Mouse (Mus musculus): ENCODE measurements at regions not wholly inside any gene's neighbourhood (a gene's known extent, or its start where the extent isn't known, plus 50 kb on each side); places are given as distances from the start of the nearest gene placed in this dataset.
A peak's percentile ranks its signal among the peaks of the same experiment; 100 is the strongest.

DNA sequence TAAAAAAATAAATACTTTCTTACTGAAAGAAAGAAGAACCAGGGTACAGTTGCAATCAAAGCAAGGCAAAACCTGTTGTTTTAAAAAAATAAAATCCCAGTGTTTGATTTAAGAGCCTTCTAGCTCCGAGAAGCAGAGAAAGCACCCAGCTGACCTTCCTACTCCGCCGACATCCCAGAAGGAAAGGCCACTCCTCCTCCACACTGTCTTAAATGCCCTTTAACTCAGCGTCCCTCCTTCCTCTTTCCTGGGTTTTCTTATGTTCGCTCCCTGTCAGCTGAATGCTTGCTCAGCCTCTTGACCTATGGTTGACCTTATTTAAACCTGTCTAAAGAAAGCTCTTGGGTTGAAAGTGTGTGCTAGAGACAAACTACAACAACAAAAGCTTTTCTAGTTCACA lies 79.1 kb downstream of the Sptssa start:
- DNase-seq (ENCODE audit: low read depth) = no peak

- DNase-seq (ENCODE audit: low read depth) = peak; percentile 58
These were observed 79.6 kb downstream of the Sptssa start for GRCm38 (mm10) chr12:54576821-54577220.

- DNase-seq (ENCODE audit: low read depth) = no peak
These were observed 83.5 kb downstream of the Sptssa start for GRCm38 (mm10) chr12:54572866-54573265.

- DNase-seq (ENCODE audit: low read depth) = no peak
These were observed 88.1 kb downstream of the Sptssa start for GRCm38 (mm10) chr12:54568078-54568931.

- no peak for DNase-seq (ENCODE audit: low read depth)
These were observed 89.0 kb downstream of the Sptssa start for GRCm38 (mm10) chr12:54567426-54567790.

DNA sequence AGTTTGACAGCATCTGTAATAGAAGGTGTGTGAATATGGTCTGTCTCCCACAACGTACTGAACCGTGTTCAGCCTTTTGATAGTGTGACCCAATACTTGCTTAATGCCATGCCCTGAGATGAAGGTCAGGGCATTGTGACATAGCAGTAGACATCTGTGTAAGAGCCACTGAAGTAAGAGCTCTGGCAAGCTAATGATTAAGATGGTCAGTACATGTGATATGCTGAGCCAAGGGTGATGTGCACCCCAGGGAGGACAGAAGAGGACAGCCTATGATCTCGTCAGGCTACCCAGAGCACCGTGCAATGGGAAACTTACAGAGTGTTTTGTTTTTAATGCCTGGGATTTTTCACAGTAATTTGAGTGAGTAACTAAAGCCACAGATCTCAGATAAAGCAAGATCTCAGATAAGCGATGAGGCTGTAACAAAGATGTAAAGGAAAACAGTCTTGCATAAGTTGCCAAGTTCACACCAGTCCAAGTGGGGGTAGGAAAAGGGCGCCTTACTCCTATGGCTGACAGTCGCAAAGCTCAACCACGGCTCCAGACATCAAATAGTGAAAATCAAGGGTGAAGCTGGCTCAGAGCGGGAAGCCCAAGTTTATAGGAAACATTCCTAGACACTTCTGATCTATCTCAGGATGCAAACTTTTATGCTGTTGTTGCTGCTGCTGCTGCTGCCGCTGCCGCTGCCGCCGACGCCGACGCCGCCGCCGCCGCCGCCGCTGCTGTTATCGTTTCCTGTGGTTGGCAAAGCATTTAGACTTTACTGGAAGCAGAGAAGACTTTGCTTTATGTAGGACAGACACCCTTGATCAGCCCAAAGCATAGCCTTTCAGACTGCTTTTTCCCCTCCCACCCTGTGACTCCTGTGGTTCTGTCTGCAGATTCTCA lies 89.6 kb downstream of the Sptssa start:
- DNase-seq (ENCODE audit: low read depth) = no peak

GRCm38 (mm10) chr12:54561981-54562380 lies 94.4 kb downstream of the Sptssa start:
- DNase-seq (ENCODE audit: low read depth) = no peak

DNA sequence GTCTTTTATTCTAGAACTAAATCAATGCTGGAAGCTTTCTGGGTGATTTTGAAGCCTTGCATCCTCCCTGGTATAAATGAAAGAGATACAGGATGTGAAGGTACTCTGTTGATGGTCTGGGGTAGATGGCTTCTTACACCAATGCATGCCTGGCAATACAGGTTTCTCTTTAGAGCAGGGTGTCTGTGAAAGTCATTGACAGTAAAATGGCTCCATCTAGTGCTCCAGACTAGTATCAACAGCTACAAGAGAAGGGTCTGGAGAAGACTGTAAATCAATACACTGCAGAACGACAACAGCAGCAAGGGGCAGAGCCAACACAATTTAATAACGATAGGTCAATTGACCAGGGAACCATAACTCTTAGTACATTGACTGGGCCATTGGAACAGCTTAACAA lies 98.3 kb downstream of the Sptssa start:
- peak; percentile 52 for DNase-seq (ENCODE audit: low read depth)

- no peak for DNase-seq (ENCODE audit: low read depth)
These were observed 106.7 kb downstream of the Sptssa start for GRCm38 (mm10) chr12:54549659-54550058.

- DNase-seq (ENCODE audit: low read depth) = peak; percentile 84
These were observed 110.4 kb downstream of the Sptssa start for GRCm38 (mm10) chr12:54545821-54546608.

DNA sequence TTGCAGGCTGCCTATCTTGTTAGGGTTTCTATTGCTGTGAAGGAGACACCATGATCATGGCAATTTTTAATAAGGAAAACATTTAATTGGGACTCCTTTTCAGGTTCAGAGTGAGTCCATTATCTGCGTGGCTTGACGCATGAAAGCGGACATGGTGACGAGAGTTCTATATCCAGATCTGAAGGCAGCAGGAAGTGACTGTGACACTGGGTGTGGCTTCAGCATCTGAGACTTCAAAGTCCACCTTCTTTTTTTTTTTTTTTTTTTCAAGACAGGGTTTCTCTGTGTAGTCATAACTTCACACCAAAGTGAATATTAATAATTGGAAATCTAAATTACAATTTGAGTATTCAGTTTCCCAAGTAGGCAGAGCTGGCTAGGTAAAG lies 118.1 kb downstream of the Sptssa start:
- DNase-seq (ENCODE audit: low read depth) = no peak

DNA sequence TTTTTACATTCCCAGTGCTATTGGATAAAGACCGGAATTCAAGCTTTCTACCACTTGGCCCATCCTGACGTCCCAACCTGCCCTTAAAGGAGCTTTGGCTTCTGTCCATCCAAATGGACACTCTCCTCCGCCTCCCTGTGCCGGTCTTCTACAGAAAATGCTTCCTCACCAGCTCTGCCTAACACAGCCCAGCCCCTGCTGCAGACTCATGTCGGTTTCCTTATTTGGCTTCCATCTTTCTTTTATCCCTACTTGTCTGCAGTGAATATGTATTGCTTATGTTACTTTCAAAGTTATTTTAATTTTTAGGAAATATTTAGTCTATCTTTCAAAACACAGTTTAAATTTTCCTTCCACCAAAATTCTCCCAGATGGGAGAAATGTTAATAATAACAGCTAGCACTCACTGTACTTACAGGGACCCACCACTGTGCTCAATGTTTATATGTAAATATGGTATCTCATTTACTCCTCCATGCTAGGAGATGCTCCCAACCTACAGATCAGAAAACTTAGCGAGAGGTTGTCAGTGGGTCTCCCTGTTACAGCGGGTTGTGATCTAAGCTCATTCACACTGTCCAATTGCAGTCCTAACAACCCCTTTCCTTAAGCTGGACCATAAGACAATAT lies 118.6 kb downstream of the Sptssa start:
- no peak for DNase-seq (ENCODE audit: low read depth)

- no peak for DNase-seq (ENCODE audit: low read depth)
These were observed 119.4 kb downstream of the Sptssa start for GRCm38 (mm10) chr12:54537022-54537421.

- DNase-seq (ENCODE audit: low read depth) = no peak
These were observed 120.5 kb downstream of the Sptssa start for GRCm38 (mm10) chr12:54535556-54536516.

DNA sequence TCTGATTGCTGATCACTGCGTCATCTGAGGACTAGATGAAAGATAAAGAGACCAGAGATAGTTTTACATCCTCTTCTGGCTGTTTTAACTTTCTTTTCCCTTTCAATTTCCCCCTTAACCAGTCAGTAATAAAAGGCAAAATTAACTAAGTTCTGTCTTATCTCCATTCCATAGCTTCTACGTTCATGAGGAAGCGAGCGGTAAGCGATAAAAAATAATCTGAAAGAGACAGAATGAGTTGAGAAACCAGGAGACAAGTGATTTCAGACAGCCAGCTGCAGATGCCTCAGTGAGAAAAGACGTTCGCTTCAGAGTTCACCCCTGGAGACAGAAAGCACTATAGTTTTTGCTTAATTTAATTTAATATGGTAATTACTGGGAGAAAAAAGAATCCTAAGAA lies 121.5 kb downstream of the Sptssa start:
- DNase-seq (ENCODE audit: low read depth) = no peak

DNA sequence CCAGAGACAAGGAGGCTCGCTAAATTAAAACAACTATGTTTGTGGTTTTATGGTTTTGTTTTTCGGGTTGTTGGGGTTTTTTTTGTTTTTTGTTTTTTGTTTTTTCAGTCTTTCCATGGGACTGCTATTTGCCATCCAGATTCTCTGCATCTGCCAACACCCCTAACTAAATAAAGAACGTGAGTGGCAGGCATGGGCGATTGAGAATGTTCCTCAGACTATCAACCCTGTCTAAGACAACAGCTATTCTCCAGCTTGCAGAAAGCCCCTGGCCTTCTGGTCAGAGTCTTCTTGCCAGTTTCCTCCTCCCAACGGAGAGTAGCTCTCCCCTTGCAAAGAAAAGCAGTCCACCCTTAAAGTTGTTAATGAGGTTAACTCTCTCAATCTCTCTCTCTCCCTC lies 123.2 kb downstream of the Sptssa start:
- DNase-seq (ENCODE audit: low read depth) = no peak

DNA sequence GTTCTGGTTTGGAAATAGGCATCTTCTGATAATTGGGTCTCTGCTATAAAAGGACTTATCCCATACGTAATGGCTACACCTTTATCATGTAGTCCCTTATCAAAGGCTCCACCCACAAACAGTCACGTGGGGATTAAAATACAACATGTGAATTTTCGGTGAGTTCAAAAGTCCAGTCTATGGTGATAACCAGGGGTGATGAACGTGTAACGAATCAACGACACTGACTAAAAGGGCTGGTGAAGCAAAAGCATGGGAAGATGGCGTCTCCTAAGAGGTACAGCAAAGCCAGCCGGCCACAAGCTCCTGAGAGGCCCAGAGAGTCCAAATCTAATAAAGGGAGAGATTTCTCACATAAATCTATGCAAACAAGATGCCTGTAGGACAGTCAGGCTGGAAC lies 124.3 kb downstream of the Sptssa start:
- no peak for DNase-seq (ENCODE audit: low read depth)

- DNase-seq (ENCODE audit: low read depth) = peak; percentile 17
These were observed 128.3 kb downstream of the Sptssa start for GRCm38 (mm10) chr12:54528046-54528445.

- DNase-seq (ENCODE audit: low read depth) = no peak
These were observed 128.8 kb downstream of the Sptssa start for GRCm38 (mm10) chr12:54527577-54527976.

DNA sequence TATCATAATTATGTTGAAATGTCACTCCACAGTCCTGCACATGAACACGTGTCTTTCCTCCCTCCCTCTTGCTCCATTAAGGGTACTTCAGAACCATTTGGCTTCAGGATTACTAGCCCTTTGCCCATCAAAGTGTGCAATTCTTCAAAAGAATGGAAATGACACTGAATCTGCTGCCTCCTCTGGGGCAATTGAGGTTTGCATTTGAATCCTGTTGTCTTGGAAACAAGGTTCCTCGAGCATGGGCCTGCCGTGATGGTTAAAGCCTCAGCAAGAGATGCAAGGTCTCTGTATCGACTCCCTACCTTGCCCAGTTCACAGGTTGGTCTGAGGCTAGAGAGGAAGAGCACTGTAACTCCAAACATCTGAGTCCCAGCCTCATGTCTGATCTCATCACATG lies 136.0 kb downstream of the Sptssa start:
- no peak for DNase-seq (ENCODE audit: low read depth)

DNA sequence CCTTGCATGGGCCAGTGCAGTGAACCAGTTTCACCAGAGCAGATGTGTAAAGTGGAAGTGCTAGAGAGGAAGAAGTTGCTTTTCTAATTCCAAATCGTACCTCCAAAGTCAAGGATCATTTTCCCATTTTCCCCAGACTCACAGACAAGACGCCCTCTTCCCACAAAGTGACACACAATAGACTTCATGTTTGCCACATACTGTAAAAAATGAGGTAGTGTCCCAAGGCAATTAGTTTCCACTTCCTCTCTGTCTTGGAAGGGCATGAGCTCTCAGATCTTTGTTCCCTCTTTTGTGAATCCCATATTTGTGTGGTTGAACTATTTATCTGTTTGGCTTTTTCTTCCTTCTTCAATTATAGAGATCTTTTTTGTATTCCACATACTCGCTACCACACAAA lies 137.0 kb downstream of the Sptssa start:
- DNase-seq (ENCODE audit: low read depth) = no peak
